Mouse (Mus musculus): ENCODE measurements around the gene Cox6a1. TPM values are rescaled to one million over a fixed set of nuclear protein-coding genes. Genes with fewer than 3 reads are reported as not detected.
A peak's percentile ranks its signal among the peaks of the same experiment; 100 is the strongest.

The Cox6a1 gene
- total and polyA plus RNA-seq, 2 experiments, result 422 to 2,238 TPM

DNA sequence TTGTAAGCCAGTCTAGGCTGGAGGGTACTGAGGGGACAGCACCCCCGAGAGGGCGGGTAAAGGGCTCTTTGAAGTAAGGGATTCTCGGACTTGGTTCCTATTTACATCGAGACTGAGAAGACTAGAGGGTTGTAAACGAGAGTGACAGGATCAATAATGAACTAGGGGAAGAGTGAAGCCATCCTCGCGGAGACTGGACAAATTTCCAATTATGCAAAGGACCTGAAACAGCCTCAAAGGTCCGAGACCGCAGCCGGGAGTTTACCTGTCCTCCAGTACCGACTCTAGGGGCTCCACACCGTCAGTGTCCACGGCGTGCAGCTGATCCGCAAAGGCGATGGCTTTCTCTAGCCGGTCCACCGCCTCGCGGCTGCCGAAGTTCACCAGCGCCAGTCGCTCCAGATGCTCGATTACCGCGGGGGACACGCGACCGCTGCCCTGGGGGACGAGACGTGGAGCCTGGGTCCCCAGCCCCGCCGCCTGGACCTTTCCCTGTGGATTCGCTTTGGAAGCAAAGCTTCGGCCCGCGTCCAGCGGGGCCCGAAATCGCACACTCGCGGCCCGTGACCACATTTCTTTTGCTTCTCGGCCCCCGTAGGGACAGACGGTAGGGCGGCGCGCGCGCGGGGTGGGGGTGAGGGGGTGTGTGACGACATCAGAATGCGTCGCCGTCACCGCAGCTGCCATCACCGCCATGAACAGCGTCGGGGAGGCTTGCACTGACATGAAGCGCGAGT, 8.0 kb downstream of the Cox6a1 start, which contains the start of the genes Gatc and Triap1:
TSS of gene Gatc (minus strand) at position 602 of the 737 bp plus-strand sequence.
TSS of gene Triap1 (plus strand) at position 649 of the 737 bp plus-strand sequence.
- Histone ChIP-seq H3K36me3 (ENCODE audit: control insufficient read depth, insufficient read depth, low read length) (peaks cover 24% of the 10 kb centered on the region; the same call in 1 of the 2 replicates), H3K4me3 (ENCODE audit: insufficient read depth, low read depth, low read length) (peak within 1 kb of the TSS; percentile 80)

DNA sequence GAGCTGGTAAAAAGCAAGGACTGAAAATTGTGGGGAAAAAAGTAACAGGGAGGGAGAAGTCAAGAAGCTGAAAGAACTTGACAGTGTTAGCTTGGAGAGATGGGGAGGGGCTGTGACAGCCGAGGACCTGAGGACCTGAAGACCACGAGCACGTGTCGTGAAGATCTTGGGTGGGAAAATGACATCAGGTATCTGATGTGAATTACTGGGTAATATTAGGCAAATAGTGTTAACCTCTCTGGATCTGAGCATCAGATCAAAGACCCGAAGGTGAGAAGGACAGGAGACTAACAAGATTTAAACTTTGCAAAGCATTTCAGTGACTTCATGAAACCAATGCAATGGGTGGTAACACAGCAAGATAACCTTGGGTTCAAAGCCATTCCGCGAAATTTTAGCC, 8.8 kb downstream of the Cox6a1 start:
- Histone ChIP-seq H3K9ac (ENCODE audit: low read depth, low read length) (0 out of 2 replicates have a peak overlapping the region, but pooled peaks have one; percentile 28), H3K79me2 (ENCODE audit: control insufficient read depth, insufficient read depth, low read length) (peaks cover 4% of the 10 kb centered on the region; the same call in 1 of the 2 replicates), H3K4me3 (ENCODE audit: insufficient read depth, low read depth, low read length) (peak overlapping the region; percentile 80; the same call in 1 of the 2 replicates), H3K4me1 (ENCODE audit: control insufficient read depth, insufficient read depth, low read length) (peaks cover 9% of the 10 kb centered on the region), H3K36me3 (ENCODE audit: control insufficient read depth, insufficient read depth, low read length) (peaks cover 21% of the 10 kb centered on the region), H3K27ac (replicated peaks; ENCODE audit: insufficient read depth, low read depth, low read length) (no peak overlapping the region), H3K27me3 (ENCODE audit: control insufficient read depth, insufficient read depth, low read length) (no peaks in the 10 kb centered on the region)
- no peak for DNase-seq (ENCODE audit: extremely low read depth, low read depth, low spot score)
- WGBS, result 14% methylated on average over 7 of the region's 7 CpGs
- TF ChIP-seq POLR2A (IDR thresholded peaks at IDR 0.05; ENCODE audit: extremely low read depth, insufficient read depth, low read length) (no peak), CTCF (IDR thresholded peaks at IDR 0.05; ENCODE audit: low read depth, low read length) (no peak)

More for the DNA sequence above, 8.0 kb downstream of the Cox6a1 start, which contains the start of the genes Gatc and Triap1:
- DNase-seq (ENCODE audit: extremely low read depth, low read depth, low spot score), result peak; percentile 71
- under 1% methylated on average over 62 of the region's 62 CpGs for WGBS
- Histone ChIP-seq H3K9ac (ENCODE audit: low read depth, low read length) (peak within 1 kb of the TSS; percentile 94), H3K27me3 (ENCODE audit: control insufficient read depth, insufficient read depth, low read length) (no peaks in the 10 kb centered on the region), H3K79me2 (ENCODE audit: control insufficient read depth, insufficient read depth, low read length) (peaks cover 4% of the 10 kb centered on the region; the same call in 1 of the 2 replicates), H3K4me1 (ENCODE audit: control insufficient read depth, insufficient read depth, low read length) (peaks cover 9% of the 10 kb centered on the region), H3K27ac (replicated peaks; ENCODE audit: insufficient read depth, low read depth, low read length) (peak within 1 kb of the TSS; percentile 87)
- no peak for TF ChIP-seq CTCF (IDR thresholded peaks at IDR 0.05; ENCODE audit: low read depth, low read length)
- TF ChIP-seq POLR2A (IDR thresholded peaks at IDR 0.05; ENCODE audit: extremely low read depth, insufficient read depth, low read length), result 0 out of 2 replicates have a peak, but pooled peaks have one; percentile 14

DNA sequence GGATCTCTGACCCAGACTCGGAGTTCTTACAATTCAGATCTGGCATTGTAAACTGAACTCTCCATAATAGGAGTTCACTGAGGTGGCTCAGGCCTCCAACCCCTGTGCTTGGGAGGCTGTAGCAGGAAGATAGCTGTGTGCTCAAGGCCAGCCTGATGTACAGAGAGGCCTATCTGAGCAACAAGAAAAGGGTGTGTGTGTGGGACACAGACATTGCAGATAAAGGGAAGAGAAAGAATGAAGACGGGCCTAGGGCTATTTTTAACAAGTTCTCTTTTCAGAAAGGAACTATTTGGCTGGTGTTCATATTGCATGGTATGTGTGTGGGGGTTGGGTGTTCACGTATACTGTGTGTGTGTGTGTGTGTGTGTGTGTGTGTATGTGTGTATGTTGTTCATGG, 15.2 kb downstream of the Cox6a1 start:
- H3K9ac ChIP-seq (ENCODE audit: low read depth, low read length), result no peak overlapping the region
- H3K27me3 ChIP-seq (ENCODE audit: control insufficient read depth, insufficient read depth, low read length), result no peaks in the 10 kb centered on the region
- peaks cover 15% of the 10 kb centered on the region for H3K79me2 ChIP-seq (ENCODE audit: control insufficient read depth, insufficient read depth, low read length)
- no peak for DNase-seq (ENCODE audit: extremely low read depth, low read depth, low spot score)
- WGBS, result 76% methylated on average over 3 of the region's 3 CpGs
- TF ChIP-seq POLR2A (IDR thresholded peaks at IDR 0.05; ENCODE audit: extremely low read depth, insufficient read depth, low read length) (no peak), CTCF (IDR thresholded peaks at IDR 0.05; ENCODE audit: low read depth, low read length) (no peak)
- no peaks in the 10 kb centered on the region for H3K4me1 ChIP-seq (ENCODE audit: control insufficient read depth, insufficient read depth, low read length)
- no peak overlapping the region for H3K27ac ChIP-seq (replicated peaks; ENCODE audit: insufficient read depth, low read depth, low read length)
- peaks cover 42% of the 10 kb centered on the region for H3K36me3 ChIP-seq (ENCODE audit: control insufficient read depth, insufficient read depth, low read length)
- H3K4me3 ChIP-seq (ENCODE audit: insufficient read depth, low read depth, low read length), result no peak overlapping the region

DNA sequence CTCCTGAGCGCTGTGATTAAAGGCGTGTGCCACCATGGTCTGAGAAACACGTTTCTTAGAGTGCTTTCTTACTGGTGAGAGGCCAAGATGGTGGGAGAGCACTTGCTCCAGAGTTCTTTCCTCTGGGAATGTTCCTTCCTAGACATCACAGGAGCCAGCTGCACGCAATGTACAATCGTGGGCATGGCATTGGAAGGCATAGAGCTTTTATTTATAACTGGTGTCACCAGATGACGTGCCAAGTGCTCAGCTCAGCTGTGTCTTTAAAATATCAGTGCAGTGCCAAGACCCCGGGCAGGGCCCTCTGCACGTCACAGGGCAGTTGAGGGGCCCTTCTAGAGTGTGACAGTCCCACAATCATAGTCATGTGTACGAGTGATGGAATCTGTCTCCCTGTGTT, 17.8 kb downstream of the Cox6a1 start:
- no peaks in the 10 kb centered on the region for H3K27me3 ChIP-seq (ENCODE audit: control insufficient read depth, insufficient read depth, low read length)
- no peak for TF ChIP-seq POLR2A (IDR thresholded peaks at IDR 0.05; ENCODE audit: extremely low read depth, insufficient read depth, low read length)
- TF ChIP-seq CTCF (IDR thresholded peaks at IDR 0.05; ENCODE audit: low read depth, low read length), result no peak
- H3K27ac ChIP-seq (replicated peaks; ENCODE audit: insufficient read depth, low read depth, low read length), result no peak overlapping the region
- H3K79me2 ChIP-seq (ENCODE audit: control insufficient read depth, insufficient read depth, low read length), result peaks cover 29% of the 10 kb centered on the region
- 0 out of 2 replicates have a peak, but pooled peaks cover 6% of the 10 kb centered on the region for H3K4me1 ChIP-seq (ENCODE audit: control insufficient read depth, insufficient read depth, low read length)
- DNase-seq (ENCODE audit: extremely low read depth, low read depth, low spot score), result no peak
- 88% methylated on average over 9 of the region's 9 CpGs for WGBS
- H3K4me3 ChIP-seq (ENCODE audit: insufficient read depth, low read depth, low read length), result no peak overlapping the region
- no peak overlapping the region for H3K9ac ChIP-seq (ENCODE audit: low read depth, low read length)
- peaks cover 42% of the 10 kb centered on the region for H3K36me3 ChIP-seq (ENCODE audit: control insufficient read depth, insufficient read depth, low read length)

DNA sequence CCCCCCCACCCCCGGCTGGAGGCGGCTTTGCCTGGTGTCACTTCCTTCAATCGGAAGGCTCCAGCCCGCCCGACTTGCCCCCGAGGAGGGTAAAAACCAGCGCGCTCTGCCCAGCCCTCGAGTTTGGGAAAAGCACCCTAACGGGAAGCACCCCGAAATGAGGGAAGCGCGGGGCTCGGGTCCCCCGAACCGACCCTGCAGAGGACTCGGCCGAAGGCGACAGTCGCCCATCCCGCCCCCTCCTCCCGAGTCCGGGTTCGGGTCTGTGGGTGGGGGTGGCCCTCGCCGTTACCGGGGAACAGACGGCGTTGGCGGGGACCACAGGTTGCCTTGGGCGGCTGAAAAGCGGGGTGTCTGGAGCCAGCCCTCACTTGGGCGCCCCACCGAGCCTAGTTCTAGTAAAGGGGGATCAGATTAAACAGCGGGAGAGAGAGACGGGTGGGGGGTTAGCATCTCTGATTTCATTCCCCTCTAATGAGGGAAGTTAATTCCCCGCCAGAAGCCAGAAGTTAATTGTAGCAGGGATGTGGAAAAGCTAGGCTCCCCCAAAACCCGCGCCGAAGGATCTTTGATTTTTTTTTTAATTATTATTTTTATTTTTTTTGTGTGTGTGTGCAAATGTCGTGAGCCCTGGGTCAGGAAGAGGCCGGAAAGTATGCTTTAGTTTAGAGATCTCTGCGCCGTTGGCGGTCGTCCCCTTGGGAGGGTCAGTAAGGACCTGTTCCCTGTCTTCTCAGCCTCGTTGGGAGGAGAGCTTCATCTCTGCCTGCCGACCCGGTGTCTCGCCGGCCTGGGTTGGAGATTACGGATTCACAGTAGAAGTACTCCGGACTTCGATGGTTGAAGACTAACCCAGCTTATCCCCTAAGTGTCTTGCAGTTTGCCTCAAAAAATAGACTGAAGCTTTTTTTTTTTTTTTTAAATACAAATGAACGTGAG, 20.9 kb downstream of the Cox6a1 start:
- Histone ChIP-seq H3K27ac (replicated peaks; ENCODE audit: insufficient read depth, low read depth, low read length) (no peak overlapping the region), H3K4me3 (ENCODE audit: insufficient read depth, low read depth, low read length) (peak overlapping the region; percentile 97), H3K79me2 (ENCODE audit: control insufficient read depth, insufficient read depth, low read length) (peaks cover 29% of the 10 kb centered on the region), H3K36me3 (ENCODE audit: control insufficient read depth, insufficient read depth, low read length) (peaks cover 20% of the 10 kb centered on the region), H3K4me1 (ENCODE audit: control insufficient read depth, insufficient read depth, low read length) (0 out of 2 replicates have a peak, but pooled peaks cover 6% of the 10 kb centered on the region), H3K9ac (ENCODE audit: low read depth, low read length) (peak overlapping the region; percentile 96), H3K27me3 (ENCODE audit: control insufficient read depth, insufficient read depth, low read length) (no peaks in the 10 kb centered on the region)
- no peak for DNase-seq (ENCODE audit: extremely low read depth, low read depth, low spot score)
- 2% methylated on average over 55 of the region's 55 CpGs for WGBS
- no peak for TF ChIP-seq POLR2A (IDR thresholded peaks at IDR 0.05; ENCODE audit: extremely low read depth, insufficient read depth, low read length)
- no peak for TF ChIP-seq CTCF (IDR thresholded peaks at IDR 0.05; ENCODE audit: low read depth, low read length)
